Comparison of ENCODE assay signal across 9 mouse cellular contexts in genomic region chr9:122922936-122923381, GRCm38 (mm10). TPM values are rescaled to one million over a fixed set of nuclear protein-coding genes. Genes with fewer than 3 reads are reported as not detected.
DNase-seq lines count a peak whose midpoint lies in the region; ATAC-seq and TF ChIP-seq lines count a peak whose summit lies in the region.
"Had no signal": no experiment of that assay in that cellular context is flagged by ENCODE, and none has a peak within 500 bp of the region (broad histone marks: within the 10 kb centered on the region; RNA-seq: fewer than 3 reads in every experiment).

Zfp105 (plus strand) TSS chr9:122923072.

- H3K4me1 ChIP-seq in G1E (ENCODE audit: insufficient read depth, low read depth, low read length), result peaks cover 5% of the 10 kb centered on the region
- no peaks in the 10 kb centered on the region; the same call in 1 of the 2 replicates for H3K4me1 ChIP-seq in cerebellum, adult 2 months (ENCODE audit: control insufficient read depth, insufficient read depth, low read length)
- peaks cover 5% of the 10 kb centered on the region for H3K4me1 ChIP-seq in forebrain, postnatal 0 days (ENCODE audit: insufficient read depth)
- peaks cover 0 to 5% of the 10 kb centered on the region in 2 experiments; a peak in 2 of 4 replicates for H3K4me1 ChIP-seq in liver, embryonic 14.5 days (replicated peaks; ENCODE audit: control insufficient read depth in 2 of 2, insufficient read depth in 2 of 2, low read length in 1 of 2)
- H3K4me1 ChIP-seq in neural tube, embryonic 12.5 days, result peaks cover 5% of the 10 kb centered on the region; the same call in 1 of the 2 replicates
- peaks cover 2% of the 10 kb centered on the region; the same call in 1 of the 2 replicates for H3K4me1 ChIP-seq in testis, adult 2 months (ENCODE audit: control insufficient read depth, insufficient read depth, low read length)

- TF ChIP-seq CTCF in G1E (IDR thresholded peaks at IDR 0.05; ENCODE audit: low read depth, low read length), result no peak
- no peak for TF ChIP-seq CTCF in cerebellum, adult 2 months (IDR thresholded peaks at IDR 0.05; ENCODE audit: borderline replicate concordance, insufficient read depth, low read depth, low read length)
- TF ChIP-seq CTCF in forebrain, postnatal 0 days (IDR thresholded peaks at IDR 0.05; ENCODE audit: low read depth), result no peak
- no peak for TF ChIP-seq CTCF in liver, embryonic 14.5 days (IDR thresholded peaks at IDR 0.05; ENCODE audit: low read depth)
- TF ChIP-seq CTCF in testis, adult 2 months (IDR thresholded peaks at IDR 0.05; ENCODE audit: control insufficient read depth, insufficient read depth, insufficient replicate concordance, low read depth, low read length), result no peak

- peak within 1 kb of the TSS; percentile 75 for H3K4me3 ChIP-seq in G1E (ENCODE audit: low read depth, low read length)
- H3K4me3 ChIP-seq in cerebellum, adult 2 months (replicated peaks; ENCODE audit: insufficient read depth, low read depth, low read length), result peak within 1 kb of the TSS; percentile 87
- H3K4me3 ChIP-seq in forebrain, postnatal 0 days (ENCODE audit: low read depth, low read length), result peak within 1 kb of the TSS; percentile 65
- H3K4me3 ChIP-seq in liver, embryonic 14.5 days (ENCODE audit: insufficient read depth in 1 of 2, low read depth in 2 of 2, low read length in 2 of 2), result peak within 1 kb of the TSS; percentile 58 to 69
- H3K4me3 ChIP-seq in neural tube, embryonic 12.5 days, result peak within 1 kb of the TSS; percentile 84
- H3K4me3 ChIP-seq in testis, adult 2 months (ENCODE audit: control insufficient read depth, low read depth, low read length), result peak within 1 kb of the TSS; percentile 99

- no peak for TF ChIP-seq POLR2A in cerebellum, adult 2 months (IDR thresholded peaks at IDR 0.05; ENCODE audit: borderline replicate concordance, insufficient read depth, low read length)
- no peak; the same call in none of the 2 replicates for TF ChIP-seq POLR2A in testis, adult 2 months (IDR thresholded peaks at IDR 0.05; ENCODE audit: control insufficient read depth, low read depth, low read length)

- H3K27ac ChIP-seq in cerebellum, adult 2 months (ENCODE audit: insufficient read depth, low read length), result no peak within 1 kb of the TSS
- peak within 1 kb of the TSS; percentile 84 for H3K27ac ChIP-seq in forebrain, postnatal 0 days (ENCODE audit: low read depth, low read length)
- no peak within 1 kb of the TSS for H3K27ac ChIP-seq in liver, embryonic 14.5 days
- H3K27ac ChIP-seq in neural tube, embryonic 12.5 days, result peak within 1 kb of the TSS; percentile 62; the same call in 1 of the 2 replicates
- H3K27ac ChIP-seq in testis, adult 2 months (ENCODE audit: control insufficient read depth, insufficient read depth, low read depth, low read length), result peak within 1 kb of the TSS; percentile 66

- ATAC-seq in G1E (ENCODE audit: extremely low read depth, insufficient number of reproducible peaks, low FRiP score, poor library complexity, severe bottlenecking), result peak; percentile 34
- peak; percentile 99 for ATAC-seq in forebrain, postnatal 0 days
- ATAC-seq in liver, embryonic 14.5 days (ENCODE audit: insufficient read depth), result peak; percentile 67
- ATAC-seq in neural tube, embryonic 12.5 days (ENCODE audit: low FRiP score, low read depth), result peak; percentile 99
- ATAC-seq: Patski had no signal

- no peak for TF ChIP-seq EP300 in liver, embryonic 14.5 days (IDR thresholded peaks at IDR 0.05; ENCODE audit: low read depth)

- peaks cover 18% of the 10 kb centered on the region for H3K27me3 ChIP-seq in G1E (ENCODE audit: insufficient read depth, low read length)
- H3K27me3 ChIP-seq in cerebellum, adult 2 months (ENCODE audit: control insufficient read depth, insufficient read depth, low read length), result no peaks in the 10 kb centered on the region
- H3K27me3 ChIP-seq in forebrain, postnatal 0 days (ENCODE audit: insufficient read depth, low read length), result no peaks in the 10 kb centered on the region
- peaks cover 4% of the 10 kb centered on the region for H3K27me3 ChIP-seq in liver, embryonic 14.5 days (ENCODE audit: control insufficient read depth, insufficient read depth, low read length)
- H3K27me3 ChIP-seq in neural tube, embryonic 12.5 days (replicated peaks), result no peaks in the 10 kb centered on the region
- no peaks in the 10 kb centered on the region for H3K27me3 ChIP-seq in testis, adult 2 months (ENCODE audit: control insufficient read depth, insufficient read depth, low read length)

- WGBS in cerebellum, adult 2 months, result under 1% methylated on average over 43 of the region's 43 CpGs
- 1% methylated on average over 43 of the region's 43 CpGs for WGBS in forebrain, postnatal 0 days
- WGBS in liver, embryonic 14.5 days (ENCODE audit: insufficient replicate concordance), result 1% methylated on average over 43 of the region's 43 CpGs
- whole genome bisulfite sequencing in neural tube, embryonic 12.5 days, result under 1% methylated on average over 43 of the region's 43 CpGs

- peaks cover 27% of the 10 kb centered on the region for H3K36me3 ChIP-seq in G1E (replicated peaks)
- H3K36me3 ChIP-seq in forebrain, postnatal 0 days (ENCODE audit: insufficient read depth), result peaks cover 29% of the 10 kb centered on the region
- peaks cover 2% of the 10 kb centered on the region; the same call in 1 of the 2 replicates for H3K36me3 ChIP-seq in liver, embryonic 14.5 days (replicated peaks; ENCODE audit: control insufficient read depth, insufficient read depth, low read depth)
- peaks cover 34% of the 10 kb centered on the region for H3K36me3 ChIP-seq in neural tube, embryonic 12.5 days
- peaks cover 2% of the 10 kb centered on the region; the same call in 1 of the 2 replicates for H3K36me3 ChIP-seq in testis, adult 2 months (ENCODE audit: control insufficient read depth, insufficient read depth, low read length)

- intact Hi-C loops in heart, postnatal 14 days (cut with DNase I), result no loop called here

- H3K4me2 ChIP-seq in forebrain, postnatal 0 days (ENCODE audit: low read depth), result peak within 1 kb of the TSS; percentile 69
- peak within 1 kb of the TSS; percentile 69 for H3K4me2 ChIP-seq in liver, embryonic 14.5 days (ENCODE audit: low read depth)
- H3K4me2 ChIP-seq in neural tube, embryonic 12.5 days (replicated peaks), result peak within 1 kb of the TSS; percentile 70

- DNase-seq in G1E (ENCODE audit: low spot score), result peak; percentile 42
- DNase-seq in cerebellum, adult 2 months, result peak; percentile 76 to 79
- peak; percentile 84 for DNase-seq in forebrain, postnatal 0 days
- peak; percentile 70 to 75 for DNase-seq in heart, postnatal 14 days
- peak; percentile 82 to 90 for DNase-seq in kidney, postnatal 4 days
- no peak for DNase-seq in liver, embryonic 14.5 days (ENCODE audit: low read depth in 3 of 3, low spot score in 3 of 3)

- no peaks in the 10 kb centered on the region for H3K9me3 ChIP-seq in G1E (replicated peaks)
- H3K9me3 ChIP-seq in forebrain, postnatal 0 days (ENCODE audit: low read length), result no peaks in the 10 kb centered on the region
- H3K9me3 ChIP-seq in liver, embryonic 14.5 days (ENCODE audit: control insufficient read depth, low read length), result no peaks in the 10 kb centered on the region
- H3K9me3 ChIP-seq in neural tube, embryonic 12.5 days, result no peaks in the 10 kb centered on the region

- H3K9ac ChIP-seq in forebrain, postnatal 0 days, result peak within 1 kb of the TSS; percentile 91
- peak within 1 kb of the TSS; percentile 63 for H3K9ac ChIP-seq in liver, embryonic 14.5 days (replicated peaks)
- H3K9ac ChIP-seq in neural tube, embryonic 12.5 days, result peak within 1 kb of the TSS; percentile 96

RNA-seq across cellular contexts. Expression of gene Zfp105, which starts in this region (rescaled TPM):
- total RNA-seq in G1E (2014; fragmentation: Nextera tagmentation) (21.5 and 22.5 TPM in 2 replicates), G1E (2017) (8.4 and 10.1 TPM in 2 replicates)
- 2.1 and 2.5 TPM in 2 replicates for polyA plus RNA-seq in G1E (2012)
- 7.2 and 7.9 TPM in 2 replicates for polyA plus RNA-seq in cerebellum, adult 2 months (2012; rRNA removed)
- total RNA-seq in forebrain, postnatal 0 days (2014; rRNA removed), result 12.3 and 12.6 TPM in 2 replicates
- 5.6 and 7.0 TPM in 2 replicates for polyA plus RNA-seq in forebrain, postnatal 0 days (2015; fragmentation: Nextera tagmentation; extraction: Ambion mirVana)
- total RNA-seq in heart, postnatal 14 days (2021), result 1 to 10 TPM; 3.0 to 3.1 TPM
- polyA plus RNA-seq in liver, embryonic 14.5 days (2012; rRNA removed), result 0.68 and 1.1 TPM in 2 replicates
- 1.3 and 1.6 TPM in 2 replicates for polyA plus RNA-seq in liver, embryonic 14.5 days (2014; fragmentation: Nextera tagmentation; extraction: Ambion mirVana)
- 31.1 and 32.0 TPM in 2 replicates for polyA plus RNA-seq in neural tube, embryonic 12.5 days (2016; fragmentation: Nextera tagmentation; extraction: Ambion mirVana)
- polyA plus RNA-seq in testis, adult 2 months (2012; rRNA removed), result 17.3 and 19.9 TPM in 2 replicates

Comparison
In these comparisons a context has a peak if more than half of its experiments do, and no peak if none do; other contexts are left out.
1. ATAC-seq: peak in every context shown above with its lines; median percentile 99 in forebrain, postnatal 0 days; 99 in neural tube, embryonic 12.5 days; 67 in liver, embryonic 14.5 days; 34 in G1E.
2. DNase-seq: peak in G1E (single experiment), cerebellum, adult 2 months (2 of 2), forebrain, postnatal 0 days (single experiment), heart, postnatal 14 days (2 of 2) and kidney, postnatal 4 days (2 of 2); none in liver, embryonic 14.5 days (0 of 3).
3. H3K27ac ChIP-seq: peak in forebrain, postnatal 0 days (single experiment), neural tube, embryonic 12.5 days (single experiment) and testis, adult 2 months (single experiment); none in cerebellum, adult 2 months (single experiment) and liver, embryonic 14.5 days (single experiment).
4. Peak in every context shown above with its lines, with median percentiles within 50 percentile points of each other: H3K4me3 ChIP-seq, H3K4me2 ChIP-seq and H3K9ac ChIP-seq.